Mouse (Mus musculus): ENCODE measurements around the gene Ptpn11. TPM values are rescaled to one million over a fixed set of nuclear protein-coding genes. Genes with fewer than 3 reads are reported as not detected.

Ptpn11 gene
- polyA plus RNA-seq, 1 experiment from 2014 or later = 21.1 TPM

- H3K36me3 ChIP-seq = no peaks in the 10 kb centered on the region
- no peaks in the 10 kb centered on the region for H3K9me3 ChIP-seq (replicated peaks)
- H3K4me1 ChIP-seq = 0 out of 2 replicates have a peak, but pooled peaks cover 3% of the 10 kb centered on the region
- 86% methylated on average over 9 of the region's 9 CpGs for WGBS
- H3K27me3 ChIP-seq = no peaks in the 10 kb centered on the region
- no peak overlapping the region for H3K4me2 ChIP-seq (replicated peaks)
- no peak overlapping the region for H3K4me3 ChIP-seq (replicated peaks)
- H3K27ac ChIP-seq (replicated peaks) = no peak overlapping the region
- no peak for ATAC-seq (ENCODE audit: insufficient number of reproducible peaks, low FRiP score, low TSS enrichment, low read depth)
- H3K9ac ChIP-seq = no peak overlapping the region
Measured at GRCm38 (mm10) chr5:121179077-121179857, 11.9 kb downstream of the Ptpn11 start.

- ATAC-seq (ENCODE audit: insufficient number of reproducible peaks, low FRiP score, low TSS enrichment, low read depth) = no peak
- no peaks in the 10 kb centered on the region for H3K9me3 ChIP-seq (replicated peaks)
- H3K36me3 ChIP-seq = peaks cover 22% of the 10 kb centered on the region; the same call in 1 of the 2 replicates
- 87% methylated on average over 4 of the region's 4 CpGs for WGBS
- H3K4me1 ChIP-seq = no peaks in the 10 kb centered on the region
- no peak overlapping the region for H3K9ac ChIP-seq
- no peaks in the 10 kb centered on the region for H3K27me3 ChIP-seq
- no peak overlapping the region for H3K4me2 ChIP-seq (replicated peaks)
- no peak overlapping the region for H3K27ac ChIP-seq (replicated peaks)
- H3K4me3 ChIP-seq (replicated peaks) = no peak overlapping the region
Measured at GRCm38 (mm10) chr5:121172835-121173234, 18.4 kb downstream of the Ptpn11 start.

- H3K36me3 ChIP-seq = peaks cover 50% of the 10 kb centered on the region
- no peak overlapping the region for H3K4me2 ChIP-seq (replicated peaks)
- no peak for ATAC-seq (ENCODE audit: insufficient number of reproducible peaks, low FRiP score, low TSS enrichment, low read depth)
- WGBS = 85% methylated on average over 2 of the region's 2 CpGs
- no peaks in the 10 kb centered on the region for H3K27me3 ChIP-seq
- H3K4me1 ChIP-seq = no peaks in the 10 kb centered on the region
- no peaks in the 10 kb centered on the region for H3K9me3 ChIP-seq (replicated peaks)
- H3K4me3 ChIP-seq (replicated peaks) = no peak overlapping the region
- H3K9ac ChIP-seq = no peak overlapping the region
- no peak overlapping the region for H3K27ac ChIP-seq (replicated peaks)
Measured at GRCm38 (mm10) chr5:121169588-121169987, 21.6 kb downstream of the Ptpn11 start.

GRCm38 (mm10) chr5:121166884-121167283 is 24.3 kb downstream of the Ptpn11 start:
- no peak overlapping the region for H3K9ac ChIP-seq
- H3K9me3 ChIP-seq (replicated peaks) = no peaks in the 10 kb centered on the region
- peaks cover 77% of the 10 kb centered on the region for H3K36me3 ChIP-seq
- H3K27me3 ChIP-seq = no peaks in the 10 kb centered on the region
- no peak for ATAC-seq (ENCODE audit: insufficient number of reproducible peaks, low FRiP score, low TSS enrichment, low read depth)
- no peak overlapping the region for H3K4me3 ChIP-seq (replicated peaks)
- whole genome bisulfite sequencing = 96% methylated on average over 6 of the region's 6 CpGs
- H3K27ac ChIP-seq (replicated peaks) = no peak overlapping the region
- no peaks in the 10 kb centered on the region for H3K4me1 ChIP-seq
- H3K4me2 ChIP-seq (replicated peaks) = no peak overlapping the region

- 82% methylated on average over 7 of the region's 7 CpGs for WGBS
- H3K4me2 ChIP-seq (replicated peaks) = no peak overlapping the region
- ATAC-seq (ENCODE audit: insufficient number of reproducible peaks, low FRiP score, low TSS enrichment, low read depth) = no peak
- H3K4me1 ChIP-seq = no peaks in the 10 kb centered on the region
- H3K36me3 ChIP-seq = peaks cover 85% of the 10 kb centered on the region
- H3K27ac ChIP-seq (replicated peaks) = no peak overlapping the region
- H3K9me3 ChIP-seq (replicated peaks) = no peaks in the 10 kb centered on the region
- H3K4me3 ChIP-seq (replicated peaks) = no peak overlapping the region
- no peak overlapping the region for H3K9ac ChIP-seq
- H3K27me3 ChIP-seq = no peaks in the 10 kb centered on the region
Measured at GRCm38 (mm10) chr5:121162923-121163322, 28.3 kb downstream of the Ptpn11 start.

- H3K36me3 ChIP-seq = peaks cover 87% of the 10 kb centered on the region
- no peak overlapping the region for H3K27ac ChIP-seq (replicated peaks)
- H3K27me3 ChIP-seq = no peaks in the 10 kb centered on the region
- H3K9ac ChIP-seq = no peak overlapping the region
- H3K9me3 ChIP-seq (replicated peaks) = no peaks in the 10 kb centered on the region
- no peak overlapping the region for H3K4me3 ChIP-seq (replicated peaks)
- 78% methylated on average over 5 of the region's 5 CpGs for WGBS
- no peaks in the 10 kb centered on the region for H3K4me1 ChIP-seq
- no peak overlapping the region for H3K4me2 ChIP-seq (replicated peaks)
- ATAC-seq (ENCODE audit: insufficient number of reproducible peaks, low FRiP score, low TSS enrichment, low read depth) = no peak
Measured at GRCm38 (mm10) chr5:121162285-121162684, 28.9 kb downstream of the Ptpn11 start.

GRCm38 (mm10) chr5:121158966-121159365 is 32.2 kb downstream of the Ptpn11 start:
- Histone ChIP-seq H3K9me3 (replicated peaks) (no peaks in the 10 kb centered on the region), H3K9ac (no peak overlapping the region), H3K36me3 (peaks cover 80% of the 10 kb centered on the region), H3K4me2 (replicated peaks) (no peak overlapping the region), H3K4me3 (replicated peaks) (no peak overlapping the region), H3K27me3 (no peaks in the 10 kb centered on the region), H3K4me1 (no peaks in the 10 kb centered on the region), H3K27ac (replicated peaks) (no peak overlapping the region)
- no peak for ATAC-seq (ENCODE audit: insufficient number of reproducible peaks, low FRiP score, low TSS enrichment, low read depth)
- WGBS = 81% methylated on average over 7 of the region's 7 CpGs

- no peak for ATAC-seq (ENCODE audit: insufficient number of reproducible peaks, low FRiP score, low TSS enrichment, low read depth)
- Histone ChIP-seq H3K27ac (replicated peaks) (no peak overlapping the region), H3K36me3 (peaks cover 78% of the 10 kb centered on the region), H3K27me3 (no peaks in the 10 kb centered on the region), H3K4me1 (no peaks in the 10 kb centered on the region), H3K9ac (no peak overlapping the region), H3K4me2 (replicated peaks) (no peak overlapping the region), H3K9me3 (replicated peaks) (no peaks in the 10 kb centered on the region), H3K4me3 (replicated peaks) (no peak overlapping the region)
- 95% methylated on average over 5 of the region's 5 CpGs for WGBS
Measured at GRCm38 (mm10) chr5:121157489-121157888, 33.7 kb downstream of the Ptpn11 start.

- Histone ChIP-seq H3K4me1 (no peaks in the 10 kb centered on the region), H3K4me2 (replicated peaks) (no peak overlapping the region), H3K9me3 (replicated peaks) (no peaks in the 10 kb centered on the region), H3K36me3 (peaks cover 78% of the 10 kb centered on the region), H3K27ac (replicated peaks) (no peak overlapping the region), H3K27me3 (no peaks in the 10 kb centered on the region), H3K9ac (no peak overlapping the region), H3K4me3 (replicated peaks) (no peak overlapping the region)
- 42% methylated on average over 2 of the region's 2 CpGs for WGBS
- ATAC-seq (ENCODE audit: insufficient number of reproducible peaks, low FRiP score, low TSS enrichment, low read depth) = no peak
Measured at GRCm38 (mm10) chr5:121157017-121157416, 34.2 kb downstream of the Ptpn11 start.

- H3K27ac ChIP-seq (replicated peaks) = no peak overlapping the region
- H3K27me3 ChIP-seq = no peaks in the 10 kb centered on the region
- no peaks in the 10 kb centered on the region for H3K9me3 ChIP-seq (replicated peaks)
- no peaks in the 10 kb centered on the region for H3K4me1 ChIP-seq
- no peak for ATAC-seq (ENCODE audit: insufficient number of reproducible peaks, low FRiP score, low TSS enrichment, low read depth)
- no peak overlapping the region for H3K9ac ChIP-seq
- peaks cover 75% of the 10 kb centered on the region for H3K36me3 ChIP-seq
- H3K4me2 ChIP-seq (replicated peaks) = no peak overlapping the region
- WGBS = 84% methylated on average over 4 of the region's 4 CpGs
- no peak overlapping the region for H3K4me3 ChIP-seq (replicated peaks)
Measured at GRCm38 (mm10) chr5:121156121-121156520, 35.1 kb downstream of the Ptpn11 start.

- Histone ChIP-seq H3K27me3 (no peaks in the 10 kb centered on the region), H3K4me2 (replicated peaks) (no peak overlapping the region), H3K9me3 (replicated peaks) (no peaks in the 10 kb centered on the region), H3K4me1 (no peaks in the 10 kb centered on the region; the same call in 1 of the 2 replicates), H3K4me3 (replicated peaks) (no peak overlapping the region), H3K36me3 (peaks cover 74% of the 10 kb centered on the region), H3K9ac (no peak overlapping the region), H3K27ac (replicated peaks) (no peak overlapping the region)
- ATAC-seq (ENCODE audit: insufficient number of reproducible peaks, low FRiP score, low TSS enrichment, low read depth) = no peak
- 91% methylated on average over 4 of the region's 4 CpGs for WGBS
Measured at GRCm38 (mm10) chr5:121150684-121151083, 40.5 kb downstream of the Ptpn11 start.

GRCm38 (mm10) chr5:121149246-121149645 is 42.0 kb downstream of the Ptpn11 start:
- H3K36me3 ChIP-seq = peaks cover 79% of the 10 kb centered on the region
- H3K27me3 ChIP-seq = no peaks in the 10 kb centered on the region
- no peaks in the 10 kb centered on the region; the same call in 1 of the 2 replicates for H3K4me1 ChIP-seq
- H3K4me3 ChIP-seq (replicated peaks) = no peak overlapping the region
- ATAC-seq (ENCODE audit: insufficient number of reproducible peaks, low FRiP score, low TSS enrichment, low read depth) = peak; percentile 56; the same call in 1 of the 2 replicates
- no peak overlapping the region for H3K9ac ChIP-seq
- H3K9me3 ChIP-seq (replicated peaks) = no peaks in the 10 kb centered on the region
- H3K4me2 ChIP-seq (replicated peaks) = no peak overlapping the region
- no peak overlapping the region for H3K27ac ChIP-seq (replicated peaks)
- WGBS = 53% methylated on average over 1 of the region's 1 CpGs

Data from embryonic facial prominence, embryonic 15.5 days (tissue).